Mouse (Mus musculus): ENCODE results near the gene Aqp3. TPM values are rescaled to one million over a fixed set of nuclear protein-coding genes. Genes with fewer than 3 reads are reported as not detected.
A peak's percentile ranks its signal among the peaks of the same experiment; 100 is the strongest.
"Not testable (repeated sequence)": the region's sequence is repeated elsewhere in the genome, so short reads cannot be mapped to it uniquely, and the experiment has no call there.

Gene Aqp3
- polyA plus RNA-seq, 1 experiment: 311 TPM

- no peak for DNase-seq
- Histone ChIP-seq H3K4me1 (ENCODE audit: control insufficient read depth, insufficient read depth, low read length) (peaks cover 7% of the 10 kb centered on the region; the same call in 1 of the 2 replicates), H3K36me3 (ENCODE audit: control insufficient read depth, insufficient read depth, low read length) (no peaks in the 10 kb centered on the region), H3K4me3 (ENCODE audit: insufficient read depth, low read depth, low read length) (no peak overlapping the region), H3K27ac (ENCODE audit: insufficient read depth, low read depth, low read length) (no peak overlapping the region), H3K27me3 (replicated peaks; ENCODE audit: control insufficient read depth, insufficient read depth, low read length) (no peaks in the 10 kb centered on the region)
- WGBS: 76% methylated on average over 1 of the region's 1 CpGs
- TF ChIP-seq POLR2A (IDR thresholded peaks at IDR 0.05; ENCODE audit: low read depth, low read length) (no peak), CTCF (conservative IDR thresholded peaks at IDR 0.05; ENCODE audit: insufficient read depth, insufficient read length, low read depth, low read length) (no peak)
These were observed 5.0 kb downstream of the Aqp3 start for GRCm38 (mm10) chr4:41092958-41093357.

- Histone ChIP-seq H3K27ac (ENCODE audit: insufficient read depth, low read depth, low read length) (no peak overlapping the region), H3K36me3 (ENCODE audit: control insufficient read depth, insufficient read depth, low read length) (no peaks in the 10 kb centered on the region), H3K4me3 (ENCODE audit: insufficient read depth, low read depth, low read length) (no peak overlapping the region), H3K27me3 (replicated peaks; ENCODE audit: control insufficient read depth, insufficient read depth, low read length) (no peaks in the 10 kb centered on the region), H3K4me1 (ENCODE audit: control insufficient read depth, insufficient read depth, low read length) (peaks cover 5% of the 10 kb centered on the region; the same call in 1 of the 2 replicates)
- 16% methylated on average over 3 of the region's 3 CpGs for WGBS
- TF ChIP-seq CTCF (conservative IDR thresholded peaks at IDR 0.05; ENCODE audit: insufficient read depth, insufficient read length, low read depth, low read length) (no peak), POLR2A (IDR thresholded peaks at IDR 0.05; ENCODE audit: low read depth, low read length) (no peak)
- no peak for DNase-seq
These were observed 6.6 kb downstream of the Aqp3 start for GRCm38 (mm10) chr4:41091391-41091790.

- 67% methylated on average over 2 of the region's 2 CpGs for WGBS
- H3K27me3 ChIP-seq (replicated peaks; ENCODE audit: control insufficient read depth, insufficient read depth, low read length): no peaks in the 10 kb centered on the region
- H3K4me3 ChIP-seq (ENCODE audit: insufficient read depth, low read depth, low read length): no peak overlapping the region
- H3K36me3 ChIP-seq (ENCODE audit: control insufficient read depth, insufficient read depth, low read length): no peaks in the 10 kb centered on the region
- DNase-seq: no peak
- TF ChIP-seq POLR2A (IDR thresholded peaks at IDR 0.05; ENCODE audit: low read depth, low read length): no peak
- no peak for TF ChIP-seq CTCF (conservative IDR thresholded peaks at IDR 0.05; ENCODE audit: insufficient read depth, insufficient read length, low read depth, low read length)
- H3K4me1 ChIP-seq (ENCODE audit: control insufficient read depth, insufficient read depth, low read length): no peaks in the 10 kb centered on the region
- no peak overlapping the region for H3K27ac ChIP-seq (ENCODE audit: insufficient read depth, low read depth, low read length)
These were observed 8.3 kb downstream of the Aqp3 start for GRCm38 (mm10) chr4:41089705-41090104.

- Histone ChIP-seq H3K36me3 (ENCODE audit: control insufficient read depth, insufficient read depth, low read length) (no peaks in the 10 kb centered on the region), H3K4me3 (ENCODE audit: insufficient read depth, low read depth, low read length) (no peak overlapping the region), H3K27me3 (replicated peaks; ENCODE audit: control insufficient read depth, insufficient read depth, low read length) (no peaks in the 10 kb centered on the region), H3K4me1 (ENCODE audit: control insufficient read depth, insufficient read depth, low read length) (no peaks in the 10 kb centered on the region), H3K27ac (ENCODE audit: insufficient read depth, low read depth, low read length) (no peak overlapping the region)
- DNase-seq: no peak
- 79% methylated on average over 4 of the region's 4 CpGs for WGBS
- TF ChIP-seq POLR2A (IDR thresholded peaks at IDR 0.05; ENCODE audit: low read depth, low read length) (no peak), CTCF (conservative IDR thresholded peaks at IDR 0.05; ENCODE audit: insufficient read depth, insufficient read length, low read depth, low read length) (no peak)
These were observed 8.8 kb downstream of the Aqp3 start for GRCm38 (mm10) chr4:41089189-41089588.

GRCm38 (mm10) chr4:41087459-41088298 is 10.3 kb downstream of the Aqp3 start:
- Histone ChIP-seq H3K27ac (ENCODE audit: insufficient read depth, low read depth, low read length) (peak overlapping the region; percentile 11; the same call in 1 of the 2 replicates), H3K27me3 (replicated peaks; ENCODE audit: control insufficient read depth, insufficient read depth, low read length) (no peaks in the 10 kb centered on the region), H3K4me1 (ENCODE audit: control insufficient read depth, insufficient read depth, low read length) (no peaks in the 10 kb centered on the region), H3K4me3 (ENCODE audit: insufficient read depth, low read depth, low read length) (no peak overlapping the region), H3K36me3 (ENCODE audit: control insufficient read depth, insufficient read depth, low read length) (no peaks in the 10 kb centered on the region)
- TF ChIP-seq CTCF (conservative IDR thresholded peaks at IDR 0.05; ENCODE audit: insufficient read depth, insufficient read length, low read depth, low read length): no peak
- no peak for TF ChIP-seq POLR2A (IDR thresholded peaks at IDR 0.05; ENCODE audit: low read depth, low read length)
- DNase-seq: no peak
- WGBS: 82% methylated on average over 16 of the region's 16 CpGs

- WGBS: 66% methylated on average over 9 of the region's 9 CpGs
- no peak overlapping the region for H3K27ac ChIP-seq (ENCODE audit: insufficient read depth, low read depth, low read length)
- H3K4me1 ChIP-seq (ENCODE audit: control insufficient read depth, insufficient read depth, low read length): no peaks in the 10 kb centered on the region
- no peak for TF ChIP-seq CTCF (conservative IDR thresholded peaks at IDR 0.05; ENCODE audit: insufficient read depth, insufficient read length, low read depth, low read length)
- TF ChIP-seq POLR2A (IDR thresholded peaks at IDR 0.05; ENCODE audit: low read depth, low read length): no peak
- no peak overlapping the region for H3K4me3 ChIP-seq (ENCODE audit: insufficient read depth, low read depth, low read length)
- no peak for DNase-seq
- H3K36me3 ChIP-seq (ENCODE audit: control insufficient read depth, insufficient read depth, low read length): no peaks in the 10 kb centered on the region
- no peaks in the 10 kb centered on the region for H3K27me3 ChIP-seq (replicated peaks; ENCODE audit: control insufficient read depth, insufficient read depth, low read length)
These were observed 11.0 kb downstream of the Aqp3 start for GRCm38 (mm10) chr4:41086947-41087346.

GRCm38 (mm10) chr4:41084819-41085218 is 13.2 kb downstream of the Aqp3 start:
- Histone ChIP-seq H3K27ac (ENCODE audit: insufficient read depth, low read depth, low read length) (no peak overlapping the region), H3K4me1 (ENCODE audit: control insufficient read depth, insufficient read depth, low read length) (no peaks in the 10 kb centered on the region), H3K36me3 (ENCODE audit: control insufficient read depth, insufficient read depth, low read length) (no peaks in the 10 kb centered on the region), H3K27me3 (replicated peaks; ENCODE audit: control insufficient read depth, insufficient read depth, low read length) (no peaks in the 10 kb centered on the region), H3K4me3 (ENCODE audit: insufficient read depth, low read depth, low read length) (no peak overlapping the region)
- 72% methylated on average over 4 of the region's 4 CpGs for WGBS
- DNase-seq: no peak
- TF ChIP-seq POLR2A (IDR thresholded peaks at IDR 0.05; ENCODE audit: low read depth, low read length) (no peak), CTCF (conservative IDR thresholded peaks at IDR 0.05; ENCODE audit: insufficient read depth, insufficient read length, low read depth, low read length) (no peak)

GRCm38 (mm10) chr4:41082803-41083202 is 15.2 kb downstream of the Aqp3 start:
- WGBS: 63% methylated on average over 4 of the region's 4 CpGs

More at GRCm38 (mm10) chr4:41082803-41083202, 15.2 kb downstream of the Aqp3 start:
- DNase-seq; H3K27me3 ChIP-seq (replicated peaks; ENCODE audit: control insufficient read depth, insufficient read depth, low read length); H3K4me3 ChIP-seq (ENCODE audit: insufficient read depth, low read depth, low read length); H3K27ac ChIP-seq (ENCODE audit: insufficient read depth, low read depth, low read length); H3K36me3 ChIP-seq (ENCODE audit: control insufficient read depth, insufficient read depth, low read length); H3K4me1 ChIP-seq (ENCODE audit: control insufficient read depth, insufficient read depth, low read length): not testable (repeated sequence)
